Mouse (Mus musculus): ENCODE results near the gene Masp2. TPM values are rescaled to one million over a fixed set of nuclear protein-coding genes. Genes with fewer than 3 reads are reported as not detected.

Masp2 gene
- total RNA-seq, 2 experiments from 2014 or later, result 0.52 to 0.88 TPM

Other genes starting within 250 kb of the Masp2 start
- gene Ubiad1, start 157.8 kb upstream of the Masp2 start, total RNA-seq (2021), result 10 to 100 TPM in 1 of 2 experiments, 1 to 10 TPM in 1; 9.7 to 11.0 TPM
- 10 to 100 TPM; 39.3 to 42.0 TPM for gene Mtor, start 153.9 kb upstream of the Masp2 start, total RNA-seq (2021)
- 1 to 10 TPM; 1.7 to 4.0 TPM for gene Angptl7, start 102.1 kb upstream of the Masp2 start, total RNA-seq (2021)
- gene Exosc10, start 44.1 kb upstream of the Masp2 start, total RNA-seq (2021), result 10 to 100 TPM; 47.6 to 48.7 TPM
- 10 to 100 TPM; 44.0 to 47.6 TPM for gene Srm, start 11.1 kb upstream of the Masp2 start, total RNA-seq (2021)
- gene Tardbp, start 24.5 kb downstream of the Masp2 start, total RNA-seq (2021), result 100 to 1,000 TPM; 200 to 267 TPM
- 1 to 10 TPM; 7.3 to 8.7 TPM for gene Gm572, start 40.8 kb downstream of the Masp2 start, total RNA-seq (2021)
- 10 to 100 TPM; 51.6 to 53.4 TPM for gene Casz1, start 201.9 kb downstream of the Masp2 start, total RNA-seq (2021)

Data from gastrocnemius, postnatal 4 days (tissue).